Mouse (Mus musculus): ENCODE measurements around the gene Polrmt. TPM values are rescaled to one million over a fixed set of nuclear protein-coding genes. Genes with fewer than 3 reads are reported as not detected.

The Polrmt gene
- polyA plus RNA-seq, 1 experiment from 2014 or later: 47.3 TPM

DNA sequence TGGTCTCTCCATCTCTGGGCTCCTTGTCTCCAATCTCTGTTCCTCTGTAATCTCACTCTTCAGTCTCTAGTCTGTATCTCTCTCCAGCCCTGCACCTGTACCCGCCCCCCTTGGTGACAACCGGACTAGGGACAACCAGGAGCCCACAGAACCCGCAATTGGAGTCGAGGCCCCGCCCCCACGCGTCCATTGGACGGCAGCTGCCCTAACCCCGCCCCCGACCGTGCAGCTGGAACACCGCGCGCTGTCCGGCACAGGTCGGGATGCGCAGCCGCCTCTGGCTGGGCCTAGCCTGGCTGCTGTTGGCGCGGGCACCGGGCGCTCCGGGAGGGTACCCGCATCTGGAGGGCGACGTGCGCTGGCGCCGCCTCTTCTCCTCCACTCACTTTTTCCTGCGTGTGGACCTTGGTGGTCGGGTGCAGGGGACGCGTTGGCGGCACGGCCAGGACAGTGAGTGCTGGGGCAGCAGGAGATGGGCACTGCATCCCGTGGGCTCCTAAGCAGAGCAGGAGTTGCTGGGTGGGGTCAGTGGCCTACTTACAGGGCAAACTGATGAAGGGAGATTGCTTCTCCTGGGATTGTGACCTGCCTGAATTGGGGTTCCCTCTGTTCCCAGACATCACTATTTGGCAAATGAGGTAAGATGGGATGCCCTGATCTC, 8.6 kb upstream of the Polrmt start, which contains the start of gene Fgf22:
Gene Fgf22 (plus strand): TSS at position 221 of the 661 bp plus-strand sequence.
- peak; percentile 77 for DNase-seq (ENCODE audit: low spot score)
- Histone ChIP-seq H3K27ac (0 out of 2 replicates have a peak within 1 kb of the TSS, but pooled peaks have one; percentile 4), H3K36me3 (peaks cover 45% of the 10 kb centered on the region), H3K4me1 (replicated peaks) (peaks cover 13% of the 10 kb centered on the region), H3K4me3 (peak within 1 kb of the TSS; percentile 52), H3K27me3 (ENCODE audit: insufficient read depth, poor library complexity, severe bottlenecking) (peaks cover 12% of the 10 kb centered on the region), H3K9me3 (no peaks in the 10 kb centered on the region)
- WGBS: under 1% methylated on average over 36 of the region's 36 CpGs

DNA sequence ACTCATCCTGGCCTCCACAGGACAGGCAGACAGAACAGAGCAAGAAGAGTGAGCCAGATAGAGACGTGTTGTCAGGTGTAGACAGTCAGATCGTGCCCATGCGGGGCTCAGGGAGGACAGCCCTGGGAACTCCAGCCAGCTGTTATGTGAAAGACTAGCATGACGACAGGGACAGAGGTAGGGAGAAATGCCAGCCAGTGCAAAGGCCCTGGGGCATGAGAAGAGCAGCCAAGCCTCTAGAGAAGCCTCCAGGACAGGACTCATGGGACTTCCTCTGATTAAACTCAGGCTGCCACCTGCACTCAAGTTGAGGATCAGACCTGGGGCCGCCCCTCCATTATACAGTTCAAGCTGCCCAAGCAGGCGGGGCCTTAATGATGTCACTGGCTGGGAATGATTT, 2.1 kb upstream of the Polrmt start:
- Histone ChIP-seq H3K4me3 (no peak overlapping the region), H3K9me3 (no peaks in the 10 kb centered on the region), H3K27ac (no peak overlapping the region), H3K4me1 (replicated peaks) (peaks cover 16% of the 10 kb centered on the region), H3K36me3 (peaks cover 11% of the 10 kb centered on the region), H3K27me3 (ENCODE audit: insufficient read depth, poor library complexity, severe bottlenecking) (no peaks in the 10 kb centered on the region)
- WGBS: 85% methylated on average over 6 of the region's 6 CpGs
- no peak for DNase-seq (ENCODE audit: low spot score)

GRCm38 (mm10) chr10:79746774-79747151, 382 bp upstream of the Polrmt start:
- H3K4me3 ChIP-seq: peak overlapping the region; percentile 71
- H3K4me1 ChIP-seq (replicated peaks): peaks cover 16% of the 10 kb centered on the region
- H3K36me3 ChIP-seq: peaks cover 27% of the 10 kb centered on the region
- H3K9me3 ChIP-seq: no peaks in the 10 kb centered on the region
- WGBS: 28% methylated on average over 6 of the region's 6 CpGs
- H3K27ac ChIP-seq: peak overlapping the region; percentile 74
- no peaks in the 10 kb centered on the region for H3K27me3 ChIP-seq (ENCODE audit: insufficient read depth, poor library complexity, severe bottlenecking)
- no peak for DNase-seq (ENCODE audit: low spot score)

DNA sequence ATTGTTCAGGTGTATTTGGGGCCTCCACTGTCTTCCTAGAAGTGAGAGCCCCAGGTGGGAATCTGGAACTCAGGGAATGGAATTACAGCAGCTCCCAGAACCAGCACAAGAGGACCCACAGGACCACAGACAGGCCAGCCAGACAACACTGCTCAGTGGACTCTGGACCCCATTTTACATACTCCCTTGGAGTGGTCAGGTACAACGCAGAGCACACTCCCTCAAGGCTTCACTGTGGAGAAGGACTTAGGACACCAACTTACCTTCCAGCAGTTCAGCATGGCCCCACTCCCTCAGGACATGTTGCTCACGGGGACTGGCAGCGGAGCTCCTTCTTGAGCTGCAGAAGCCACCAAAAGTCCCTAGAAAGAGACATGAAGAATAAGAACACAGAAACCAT, 970 bp downstream of the Polrmt start:
- no peak overlapping the region for H3K27ac ChIP-seq
- no peaks in the 10 kb centered on the region for H3K27me3 ChIP-seq (ENCODE audit: insufficient read depth, poor library complexity, severe bottlenecking)
- no peak for DNase-seq (ENCODE audit: low spot score)
- 91% methylated on average over 3 of the region's 3 CpGs for WGBS
- H3K9me3 ChIP-seq: peaks cover 6% of the 10 kb centered on the region; the same call in 1 of the 2 replicates
- H3K4me1 ChIP-seq (replicated peaks): peaks cover 19% of the 10 kb centered on the region
- peaks cover 40% of the 10 kb centered on the region for H3K36me3 ChIP-seq
- peak overlapping the region; percentile 71 for H3K4me3 ChIP-seq

GRCm38 (mm10) chr10:79743650-79744365, 2.6 kb downstream of the Polrmt start:
- Histone ChIP-seq H3K4me1 (replicated peaks) (peaks cover 19% of the 10 kb centered on the region), H3K27me3 (ENCODE audit: insufficient read depth, poor library complexity, severe bottlenecking) (no peaks in the 10 kb centered on the region), H3K9me3 (peaks cover 22% of the 10 kb centered on the region), H3K27ac (no peak overlapping the region), H3K4me3 (no peak overlapping the region), H3K36me3 (peaks cover 56% of the 10 kb centered on the region)
- WGBS: 94% methylated on average over 15 of the region's 15 CpGs
- DNase-seq (ENCODE audit: low spot score): no peak

- no peak for DNase-seq (ENCODE audit: low spot score)
- peaks cover 63% of the 10 kb centered on the region for H3K36me3 ChIP-seq
- no peaks in the 10 kb centered on the region for H3K27me3 ChIP-seq (ENCODE audit: insufficient read depth, poor library complexity, severe bottlenecking)
- H3K4me1 ChIP-seq (replicated peaks): peaks cover 19% of the 10 kb centered on the region
- WGBS: 90% methylated on average over 11 of the region's 11 CpGs
- peaks cover 28% of the 10 kb centered on the region for H3K9me3 ChIP-seq
- no peak overlapping the region for H3K4me3 ChIP-seq
- H3K27ac ChIP-seq: no peak overlapping the region
Measured at GRCm38 (mm10) chr10:79743161-79743560, 3.2 kb downstream of the Polrmt start.

DNA sequence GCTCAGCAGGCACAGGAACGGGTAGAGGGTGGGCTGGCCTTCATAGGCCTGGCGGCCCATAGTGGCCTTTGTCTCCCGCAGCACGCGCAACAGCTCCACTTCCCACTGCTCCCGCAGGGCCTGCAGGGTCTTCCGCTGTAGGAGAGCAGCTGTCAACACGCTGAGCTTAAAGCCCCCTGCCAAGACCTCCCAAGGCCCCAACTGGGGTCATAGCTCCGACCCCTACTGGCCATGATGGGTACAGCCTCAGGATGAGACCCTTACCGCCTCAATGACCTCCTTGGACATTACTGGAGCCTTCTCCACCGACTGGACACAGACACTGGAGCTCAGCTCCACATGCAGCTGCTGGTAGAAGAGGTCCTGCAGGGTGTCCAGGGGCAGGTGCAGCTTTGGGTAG, 5.5 kb downstream of the Polrmt start:
- DNase-seq (ENCODE audit: low spot score): peak; percentile 43
- no peak overlapping the region for H3K4me3 ChIP-seq
- peaks cover 15% of the 10 kb centered on the region for H3K4me1 ChIP-seq (replicated peaks)
- H3K27ac ChIP-seq: 0 out of 2 replicates have a peak overlapping the region, but pooled peaks have one; percentile 13
- H3K27me3 ChIP-seq (ENCODE audit: insufficient read depth, poor library complexity, severe bottlenecking): peaks cover 14% of the 10 kb centered on the region
- H3K36me3 ChIP-seq: peaks cover 86% of the 10 kb centered on the region
- peaks cover 38% of the 10 kb centered on the region for H3K9me3 ChIP-seq
- 61% methylated on average over 11 of the region's 11 CpGs for WGBS

DNA sequence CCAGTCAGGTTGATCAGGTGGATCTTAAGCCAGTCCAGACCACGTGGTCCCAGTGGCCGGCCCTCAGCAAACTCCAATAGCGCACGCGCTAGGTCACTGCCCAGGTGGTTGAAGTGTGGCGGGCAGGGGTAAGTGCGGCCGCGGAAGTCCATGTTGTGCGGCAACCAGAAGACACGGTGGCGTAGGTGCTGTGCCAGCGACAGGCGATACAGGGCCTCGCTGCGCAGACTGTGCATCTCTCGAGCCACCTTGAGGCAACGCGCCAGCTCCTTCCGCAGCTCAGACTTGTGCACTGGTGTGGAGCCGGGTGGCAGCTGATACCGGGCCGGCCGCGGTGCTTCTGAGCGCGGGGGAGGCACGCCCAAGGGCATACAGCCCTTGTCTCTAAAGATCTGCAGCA, 7.1 kb downstream of the Polrmt start:
- H3K9me3 ChIP-seq: peaks cover 49% of the 10 kb centered on the region
- H3K36me3 ChIP-seq: peaks cover 99% of the 10 kb centered on the region
- 97% methylated on average over 28 of the region's 28 CpGs for WGBS

GRCm38 (mm10) chr10:79738259-79738658, 8.1 kb downstream of the Polrmt start:
- H3K27me3 ChIP-seq (ENCODE audit: insufficient read depth, poor library complexity, severe bottlenecking): peaks cover 31% of the 10 kb centered on the region
- H3K27ac ChIP-seq: no peak overlapping the region
- no peak overlapping the region for H3K4me3 ChIP-seq
- DNase-seq (ENCODE audit: low spot score): no peak
- H3K4me1 ChIP-seq (replicated peaks): peaks cover 18% of the 10 kb centered on the region
- H3K36me3 ChIP-seq: peaks cover 99% of the 10 kb centered on the region
- H3K9me3 ChIP-seq: peaks cover 49% of the 10 kb centered on the region
- 87% methylated on average over 10 of the region's 10 CpGs for WGBS

More for the DNA sequence above, 7.1 kb downstream of the Polrmt start:
- Histone ChIP-seq H3K27me3 (ENCODE audit: insufficient read depth, poor library complexity, severe bottlenecking) (peaks cover 30% of the 10 kb centered on the region), H3K27ac (no peak overlapping the region), H3K4me1 (replicated peaks) (peaks cover 18% of the 10 kb centered on the region), H3K4me3 (no peak overlapping the region; the same call in 1 of the 2 replicates)
- DNase-seq (ENCODE audit: low spot score): no peak

- 86% methylated on average over 14 of the region's 14 CpGs for WGBS
- no peak overlapping the region for H3K27ac ChIP-seq
- peaks cover 31% of the 10 kb centered on the region for H3K27me3 ChIP-seq (ENCODE audit: insufficient read depth, poor library complexity, severe bottlenecking)
- peaks cover 18% of the 10 kb centered on the region for H3K4me1 ChIP-seq (replicated peaks)
- peaks cover 53% of the 10 kb centered on the region for H3K9me3 ChIP-seq
- H3K4me3 ChIP-seq: no peak overlapping the region
- peaks cover 96% of the 10 kb centered on the region for H3K36me3 ChIP-seq
- no peak for DNase-seq (ENCODE audit: low spot score)
Measured at GRCm38 (mm10) chr10:79736706-79737105, 9.7 kb downstream of the Polrmt start.

- peak overlapping the region; percentile 18; the same call in 1 of the 2 replicates for H3K4me3 ChIP-seq
- DNase-seq (ENCODE audit: low spot score): no peak
- H3K27ac ChIP-seq: no peak overlapping the region
- H3K9me3 ChIP-seq: peaks cover 47% of the 10 kb centered on the region
- peaks cover 31% of the 10 kb centered on the region for H3K27me3 ChIP-seq (ENCODE audit: insufficient read depth, poor library complexity, severe bottlenecking)
- peaks cover 12% of the 10 kb centered on the region for H3K4me1 ChIP-seq (replicated peaks)
- H3K36me3 ChIP-seq: peaks cover 83% of the 10 kb centered on the region
- WGBS: 37% methylated on average over 52 of the region's 52 CpGs
Measured at GRCm38 (mm10) chr10:79735361-79735760, 11.0 kb downstream of the Polrmt start.

DNA sequence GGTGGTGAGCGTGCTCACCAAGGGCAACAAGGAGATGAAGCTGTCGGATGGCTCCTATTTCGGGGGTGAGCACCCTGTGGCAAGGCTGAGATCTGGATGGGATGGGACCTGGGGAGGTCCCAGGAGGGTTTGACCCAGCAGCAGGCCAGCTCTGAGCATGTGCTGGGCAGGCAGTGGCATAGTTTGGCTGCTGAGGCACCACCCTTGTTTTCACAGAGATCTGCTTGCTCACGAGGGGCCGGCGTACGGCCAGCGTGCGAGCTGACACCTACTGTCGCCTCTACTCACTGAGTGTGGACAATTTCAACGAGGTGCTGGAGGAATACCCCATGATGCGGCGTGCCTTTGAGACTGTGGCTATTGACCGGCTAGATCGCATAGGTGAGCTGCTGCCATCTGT, 12.5 kb downstream of the Polrmt start:
- 95% methylated on average over 15 of the region's 15 CpGs for WGBS

DNA sequence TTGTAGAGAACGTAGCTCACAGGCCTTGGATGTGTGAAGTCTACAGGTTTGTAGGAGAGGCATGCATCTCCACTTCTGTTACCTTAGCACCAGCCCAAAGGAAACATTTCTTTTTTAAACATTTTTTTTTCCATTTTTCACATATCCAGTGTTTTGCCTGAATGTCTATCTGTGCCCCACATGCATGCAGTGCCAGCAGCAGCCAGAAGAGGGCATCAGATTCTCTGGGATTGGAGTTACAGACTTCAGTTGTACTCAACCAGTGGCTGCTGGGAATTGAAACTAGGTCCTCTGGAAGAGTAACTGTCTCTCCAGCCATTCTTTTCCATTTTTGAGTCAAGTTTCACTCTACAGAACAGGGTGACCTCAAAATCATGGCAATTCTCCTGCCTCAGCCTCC, 13.9 kb downstream of the Polrmt start:
- 94% methylated on average over 1 of the region's 1 CpGs for WGBS
- Histone ChIP-seq H3K36me3 (peaks cover 54% of the 10 kb centered on the region), H3K4me1 (replicated peaks) (peaks cover 23% of the 10 kb centered on the region)

More for the DNA sequence above, 12.5 kb downstream of the Polrmt start:
- no peak overlapping the region for H3K4me3 ChIP-seq
- peaks cover 32% of the 10 kb centered on the region; the same call in 1 of the 2 replicates for H3K9me3 ChIP-seq
- peaks cover 31% of the 10 kb centered on the region for H3K27me3 ChIP-seq (ENCODE audit: insufficient read depth, poor library complexity, severe bottlenecking)
- DNase-seq (ENCODE audit: low spot score): no peak
- H3K27ac ChIP-seq: no peak overlapping the region
- H3K4me1 ChIP-seq (replicated peaks): peaks cover 14% of the 10 kb centered on the region
- H3K36me3 ChIP-seq: peaks cover 68% of the 10 kb centered on the region

More for the DNA sequence above, 13.9 kb downstream of the Polrmt start:
- DNase-seq (ENCODE audit: low spot score): peak; percentile 38
- Histone ChIP-seq H3K27ac (no peak overlapping the region), H3K27me3 (ENCODE audit: insufficient read depth, poor library complexity, severe bottlenecking) (peaks cover 31% of the 10 kb centered on the region), H3K4me3 (no peak overlapping the region), H3K9me3 (peaks cover 20% of the 10 kb centered on the region; the same call in 1 of the 2 replicates)
